Mouse (Mus musculus): ENCODE results near the gene Mt2. TPM values are rescaled to one million over a fixed set of nuclear protein-coding genes. Genes with fewer than 3 reads are reported as not detected.

The Mt2 gene
- polyA plus RNA-seq, 1 experiment = 80.3 TPM

DNA sequence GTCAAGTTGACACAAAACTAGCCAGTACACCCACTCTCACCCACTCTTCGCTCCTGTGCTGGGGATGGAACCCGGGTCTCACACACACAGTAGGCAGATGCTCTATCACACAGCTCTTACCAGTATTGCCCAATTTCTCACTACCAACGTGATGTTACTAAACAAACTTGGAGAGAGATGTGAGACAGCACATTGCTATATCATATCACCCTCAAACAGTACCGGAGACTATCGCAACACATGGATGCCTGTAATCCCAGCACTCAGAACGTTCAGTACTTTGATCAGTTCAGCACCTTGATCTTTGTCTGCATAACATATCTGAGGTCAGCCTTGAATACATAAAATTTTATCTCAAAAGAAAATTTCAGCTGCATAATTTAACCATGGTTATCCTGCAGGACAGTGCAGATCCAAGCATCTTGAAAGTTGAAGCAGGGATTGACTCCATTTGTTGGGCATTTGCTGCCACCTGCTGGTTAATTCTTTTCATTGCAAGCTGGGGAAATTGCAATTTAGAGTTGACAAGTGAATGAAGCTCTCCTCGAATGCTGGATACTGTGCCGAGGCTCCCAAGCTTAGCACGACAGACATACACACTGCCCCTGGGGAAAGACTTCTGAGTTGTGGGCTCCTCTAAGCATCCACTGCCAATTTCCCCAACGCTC is 26.9 kb downstream of the Mt2 start:
- Histone ChIP-seq H3K27me3 (ENCODE audit: control insufficient read depth, insufficient read depth, low read length) (no peaks in the 10 kb centered on the region), H3K27ac (ENCODE audit: insufficient read depth, low read depth, low read length) (no peak overlapping the region), H3K36me3 (ENCODE audit: control insufficient read depth, insufficient read depth, low read length) (no peaks in the 10 kb centered on the region), H3K4me1 (ENCODE audit: control insufficient read depth, insufficient read depth, insufficient read length, low read length) (no peaks in the 10 kb centered on the region), H3K4me3 (ENCODE audit: low read depth, low read length) (no peak overlapping the region)
- WGBS = 44% methylated on average over 10 of the region's 10 CpGs
- TF ChIP-seq CTCF (IDR thresholded peaks at IDR 0.05; ENCODE audit: extremely low read depth, insufficient read length, insufficient replicate concordance, low read depth, low read length) (peak; percentile 22; the same call in 1 of the 2 replicates), POLR2A (IDR thresholded peaks at IDR 0.05; ENCODE audit: low read depth, low read length) (no peak)

DNA sequence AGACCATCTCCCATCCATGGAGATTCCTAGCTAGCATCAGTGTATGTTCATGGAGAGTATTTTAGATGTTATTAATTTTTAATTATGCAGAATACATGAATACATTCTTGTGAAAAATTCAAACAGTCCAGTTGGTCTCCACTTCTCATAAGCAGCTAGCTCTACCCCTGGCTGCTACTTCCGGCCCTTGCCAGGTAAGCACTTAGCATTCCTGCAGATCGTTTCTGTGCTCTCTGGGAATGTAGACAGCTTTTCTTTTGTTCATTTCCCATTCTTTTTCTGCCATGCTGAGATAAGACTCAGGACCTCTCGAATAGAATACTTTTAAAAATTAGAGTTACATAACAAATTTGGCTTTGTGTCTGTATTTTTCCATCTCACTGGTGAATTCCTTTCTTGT is 31.6 kb downstream of the Mt2 start:
- Histone ChIP-seq H3K4me1 (ENCODE audit: control insufficient read depth, insufficient read depth, insufficient read length, low read length) (no peaks in the 10 kb centered on the region), H3K4me3 (ENCODE audit: low read depth, low read length) (no peak overlapping the region), H3K36me3 (ENCODE audit: control insufficient read depth, insufficient read depth, low read length) (no peaks in the 10 kb centered on the region), H3K27ac (ENCODE audit: insufficient read depth, low read depth, low read length) (no peak overlapping the region), H3K27me3 (ENCODE audit: control insufficient read depth, insufficient read depth, low read length) (no peaks in the 10 kb centered on the region)
- 68% methylated on average over 3 of the region's 3 CpGs for WGBS
- TF ChIP-seq POLR2A (IDR thresholded peaks at IDR 0.05; ENCODE audit: low read depth, low read length) = no peak
- no peak for TF ChIP-seq CTCF (IDR thresholded peaks at IDR 0.05; ENCODE audit: extremely low read depth, insufficient read length, insufficient replicate concordance, low read depth, low read length)

DNA sequence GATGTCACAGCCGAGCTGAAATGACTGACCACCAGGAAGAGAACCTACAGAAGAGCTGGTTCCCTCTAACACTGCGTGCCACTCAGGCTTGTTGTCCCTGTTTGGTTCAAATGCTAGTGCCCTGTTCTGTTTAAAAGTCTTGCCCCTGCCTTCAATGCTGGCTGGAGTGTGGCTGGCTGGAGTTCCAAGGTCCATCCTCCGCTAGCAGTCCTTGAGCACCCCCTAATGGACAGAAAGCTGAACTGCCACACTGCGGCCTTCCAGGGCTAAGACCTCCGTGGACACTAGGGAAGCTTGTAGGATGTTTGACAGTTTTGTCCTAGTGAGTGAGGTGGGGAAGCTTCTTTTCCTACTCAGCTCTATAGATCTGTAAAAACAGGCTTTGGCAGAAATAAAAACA is 33.3 kb downstream of the Mt2 start:
- no peaks in the 10 kb centered on the region for H3K4me1 ChIP-seq (ENCODE audit: control insufficient read depth, insufficient read depth, insufficient read length, low read length)
- no peak overlapping the region for H3K27ac ChIP-seq (ENCODE audit: insufficient read depth, low read depth, low read length)
- WGBS = 17% methylated on average over 5 of the region's 5 CpGs
- H3K36me3 ChIP-seq (ENCODE audit: control insufficient read depth, insufficient read depth, low read length) = no peaks in the 10 kb centered on the region
- no peaks in the 10 kb centered on the region for H3K27me3 ChIP-seq (ENCODE audit: control insufficient read depth, insufficient read depth, low read length)
- no peak overlapping the region for H3K4me3 ChIP-seq (ENCODE audit: low read depth, low read length)
- TF ChIP-seq CTCF (IDR thresholded peaks at IDR 0.05; ENCODE audit: extremely low read depth, insufficient read length, insufficient replicate concordance, low read depth, low read length) = peak; percentile 83
- no peak for TF ChIP-seq POLR2A (IDR thresholded peaks at IDR 0.05; ENCODE audit: low read depth, low read length)

DNA sequence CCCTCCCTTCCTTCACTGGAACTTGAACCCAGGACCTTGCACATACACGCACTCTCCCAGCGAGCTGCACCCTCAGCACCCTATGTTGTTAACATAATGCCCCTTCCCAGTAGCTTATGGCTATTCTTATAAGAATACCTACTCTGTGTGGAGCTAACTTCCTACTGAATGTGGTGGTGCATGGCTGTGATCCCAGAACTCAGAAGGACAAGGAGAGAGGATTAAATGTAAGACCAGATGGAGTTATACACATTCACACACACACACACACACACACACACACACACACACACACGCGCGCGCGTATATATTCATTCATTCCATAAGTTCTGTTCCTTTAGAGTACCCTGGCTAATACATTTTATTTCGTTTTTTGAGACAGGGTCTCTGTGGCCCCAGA is 33.8 kb downstream of the Mt2 start:
- Histone ChIP-seq H3K27me3 (ENCODE audit: control insufficient read depth, insufficient read depth, low read length) (no peaks in the 10 kb centered on the region), H3K4me3 (ENCODE audit: low read depth, low read length) (no peak overlapping the region), H3K36me3 (ENCODE audit: control insufficient read depth, insufficient read depth, low read length) (no peaks in the 10 kb centered on the region), H3K27ac (ENCODE audit: insufficient read depth, low read depth, low read length) (no peak overlapping the region), H3K4me1 (ENCODE audit: control insufficient read depth, insufficient read depth, insufficient read length, low read length) (no peaks in the 10 kb centered on the region)
- TF ChIP-seq POLR2A (IDR thresholded peaks at IDR 0.05; ENCODE audit: low read depth, low read length) (no peak), CTCF (IDR thresholded peaks at IDR 0.05; ENCODE audit: extremely low read depth, insufficient read length, insufficient replicate concordance, low read depth, low read length) (no peak)
- 83% methylated on average over 8 of the region's 8 CpGs for WGBS

DNA sequence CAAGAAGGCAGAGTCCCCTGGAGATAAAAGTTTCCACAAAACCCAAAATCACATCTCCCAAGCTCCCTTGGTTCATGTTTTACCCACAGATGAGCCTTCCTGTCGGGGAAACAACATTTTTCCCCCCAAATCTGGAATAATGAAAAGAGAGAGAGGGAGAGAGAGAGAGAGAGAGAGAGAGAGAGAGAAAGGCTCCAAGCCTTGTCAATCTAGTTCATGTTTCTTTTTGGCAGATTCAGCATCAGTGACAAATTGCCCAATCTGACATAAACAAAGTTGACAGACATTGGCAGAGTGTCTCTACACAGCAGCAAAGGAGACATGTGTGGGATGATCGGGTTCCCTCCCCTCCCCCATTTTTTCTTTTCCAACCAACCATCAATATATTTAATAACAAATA is 35.0 kb downstream of the Mt2 start:
- Histone ChIP-seq H3K27me3 (ENCODE audit: control insufficient read depth, insufficient read depth, low read length) (no peaks in the 10 kb centered on the region), H3K4me3 (ENCODE audit: low read depth, low read length) (no peak overlapping the region), H3K36me3 (ENCODE audit: control insufficient read depth, insufficient read depth, low read length) (no peaks in the 10 kb centered on the region), H3K27ac (ENCODE audit: insufficient read depth, low read depth, low read length) (no peak overlapping the region), H3K4me1 (ENCODE audit: control insufficient read depth, insufficient read depth, insufficient read length, low read length) (no peaks in the 10 kb centered on the region)
- TF ChIP-seq POLR2A (IDR thresholded peaks at IDR 0.05; ENCODE audit: low read depth, low read length) (no peak), CTCF (IDR thresholded peaks at IDR 0.05; ENCODE audit: extremely low read depth, insufficient read length, insufficient replicate concordance, low read depth, low read length) (no peak)
- 76% methylated on average over 2 of the region's 2 CpGs for WGBS

DNA sequence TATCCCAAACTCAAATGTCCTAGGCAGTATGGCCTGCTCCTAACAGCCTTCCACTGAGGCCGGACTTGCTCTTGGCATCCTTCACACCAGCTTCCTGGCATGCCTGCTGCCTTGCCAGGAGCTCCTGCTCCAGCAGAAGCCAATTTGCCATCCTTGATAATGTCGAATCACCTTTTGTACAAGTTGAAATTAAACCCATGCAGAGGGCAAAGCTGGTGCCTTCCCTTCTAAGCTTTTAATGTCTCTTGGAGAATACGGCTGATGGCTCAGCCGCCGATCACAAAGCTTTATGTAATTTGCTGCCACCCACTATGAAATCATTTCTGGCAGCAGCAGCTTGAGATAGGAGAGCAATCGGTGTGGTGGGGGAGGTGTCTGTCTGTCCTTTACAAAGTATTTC is 37.2 kb downstream of the Mt2 start:
- 63% methylated on average over 6 of the region's 6 CpGs for WGBS
- Histone ChIP-seq H3K27ac (ENCODE audit: insufficient read depth, low read depth, low read length) (no peak overlapping the region), H3K27me3 (ENCODE audit: control insufficient read depth, insufficient read depth, low read length) (no peaks in the 10 kb centered on the region), H3K36me3 (ENCODE audit: control insufficient read depth, insufficient read depth, low read length) (no peaks in the 10 kb centered on the region), H3K4me3 (ENCODE audit: low read depth, low read length) (no peak overlapping the region), H3K4me1 (ENCODE audit: control insufficient read depth, insufficient read depth, insufficient read length, low read length) (peaks cover 5% of the 10 kb centered on the region; the same call in 1 of the 2 replicates)
- TF ChIP-seq CTCF (IDR thresholded peaks at IDR 0.05; ENCODE audit: extremely low read depth, insufficient read length, insufficient replicate concordance, low read depth, low read length) = no peak
- no peak for TF ChIP-seq POLR2A (IDR thresholded peaks at IDR 0.05; ENCODE audit: low read depth, low read length)

DNA sequence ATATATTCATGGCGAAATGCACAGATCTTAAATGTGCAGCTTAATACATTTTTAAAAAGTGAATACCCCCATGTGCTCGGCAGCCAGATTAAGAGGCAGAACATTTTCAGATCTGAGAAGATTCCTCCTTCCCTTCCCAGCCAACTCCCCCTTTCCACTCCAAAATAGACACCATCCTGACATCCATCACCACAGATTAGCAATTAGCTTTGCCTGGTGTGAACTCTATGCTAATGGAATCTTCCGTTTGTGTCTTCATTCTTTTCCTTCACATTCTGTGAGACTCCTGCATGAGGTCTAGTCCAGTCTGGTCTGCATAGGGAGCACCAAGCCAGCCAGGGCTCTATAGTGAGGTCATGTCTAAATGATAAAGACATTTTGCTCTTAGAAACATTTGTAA is 37.8 kb downstream of the Mt2 start:
- H3K27me3 ChIP-seq (ENCODE audit: control insufficient read depth, insufficient read depth, low read length) = no peaks in the 10 kb centered on the region
- 77% methylated on average over 3 of the region's 3 CpGs for WGBS
- no peaks in the 10 kb centered on the region for H3K36me3 ChIP-seq (ENCODE audit: control insufficient read depth, insufficient read depth, low read length)
- no peak overlapping the region for H3K4me3 ChIP-seq (ENCODE audit: low read depth, low read length)
- peaks cover 5% of the 10 kb centered on the region; the same call in 1 of the 2 replicates for H3K4me1 ChIP-seq (ENCODE audit: control insufficient read depth, insufficient read depth, insufficient read length, low read length)
- TF ChIP-seq POLR2A (IDR thresholded peaks at IDR 0.05; ENCODE audit: low read depth, low read length) = no peak
- no peak overlapping the region for H3K27ac ChIP-seq (ENCODE audit: insufficient read depth, low read depth, low read length)
